Mouse (Mus musculus): ENCODE results near the gene Fam234b. TPM values are rescaled to one million over a fixed set of nuclear protein-coding genes. Genes with fewer than 3 reads are reported as not detected.

Gene Fam234b
- polyA plus RNA-seq, 1 experiment from 2014 or later = 124 TPM

DNA sequence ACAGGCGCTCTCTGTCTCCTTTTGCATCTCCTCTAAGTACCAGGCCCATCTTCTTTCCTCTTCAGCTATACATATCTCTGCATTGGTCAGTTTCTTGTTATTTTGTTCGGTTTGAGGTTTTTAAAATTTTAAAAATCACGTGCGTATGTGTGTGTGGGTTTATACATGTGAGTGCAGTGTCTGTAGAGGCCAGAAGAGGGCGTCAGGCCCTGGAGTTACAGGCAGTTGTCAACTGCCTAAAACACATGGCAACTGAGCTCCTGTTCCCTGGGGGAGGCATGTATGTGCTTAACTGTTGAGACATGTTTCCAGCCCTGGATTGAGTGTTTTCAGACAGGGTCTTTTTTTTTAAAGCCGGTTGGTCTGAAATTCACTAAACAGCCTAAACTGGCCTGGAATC lies 4.9 kb downstream of the Fam234b start:
- no peak overlapping the region for H3K27ac ChIP-seq (ENCODE audit: low read depth, low read length)
- peaks cover 18% of the 10 kb centered on the region for H3K4me1 ChIP-seq (ENCODE audit: control insufficient read depth, insufficient read depth, low read length)
- 87% methylated on average over 6 of the region's 6 CpGs for WGBS

DNA sequence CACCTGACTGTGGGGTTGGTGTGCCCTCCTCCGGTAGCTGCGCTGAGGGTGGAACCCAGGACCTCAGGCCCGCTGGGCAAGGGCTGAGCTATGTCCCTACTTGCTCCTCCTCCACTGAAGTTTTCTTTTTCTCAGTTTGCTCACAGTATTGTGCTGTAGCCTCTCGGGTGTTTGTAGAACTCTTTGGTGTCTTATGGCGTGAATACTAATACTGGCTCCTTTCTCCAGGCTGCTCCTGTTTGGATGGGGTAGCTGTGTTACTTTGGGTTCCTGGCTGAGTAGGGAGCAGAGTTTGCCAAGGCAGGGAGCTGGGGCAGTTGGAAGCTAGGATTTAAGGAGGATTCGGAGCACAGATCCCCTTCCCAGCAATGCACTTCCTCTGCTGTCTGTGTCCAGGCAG lies 6.0 kb downstream of the Fam234b start:
- Histone ChIP-seq H3K4me3 (ENCODE audit: low read depth, low read length) (no peak overlapping the region), H3K4me2 (ENCODE audit: low read depth, low read length) (no peak overlapping the region), H3K9ac (replicated peaks; ENCODE audit: low read depth, low read length) (no peak overlapping the region), H3K27ac (ENCODE audit: low read depth, low read length) (0 out of 2 replicates have a peak overlapping the region, but pooled peaks have one; percentile 2), H3K27me3 (ENCODE audit: control insufficient read depth, insufficient read depth, low read length) (no peaks in the 10 kb centered on the region), H3K9me3 (ENCODE audit: control insufficient read depth, low read length) (no peaks in the 10 kb centered on the region), H3K4me1 (ENCODE audit: control insufficient read depth, insufficient read depth, low read length) (peaks cover 16% of the 10 kb centered on the region; the same call in 1 of the 2 replicates), H3K36me3 (ENCODE audit: control insufficient read depth, insufficient read depth, low read length) (no peaks in the 10 kb centered on the region)
- peak; percentile 22; the same call in 1 of the 2 replicates for ATAC-seq (ENCODE audit: low read depth)
- 59% methylated on average over 6 of the region's 6 CpGs for WGBS

More for the DNA sequence above, 4.9 kb downstream of the Fam234b start:
- Histone ChIP-seq H3K4me3 (ENCODE audit: low read depth, low read length) (no peak overlapping the region), H3K27me3 (ENCODE audit: control insufficient read depth, insufficient read depth, low read length) (no peaks in the 10 kb centered on the region), H3K4me2 (ENCODE audit: low read depth, low read length) (no peak overlapping the region), H3K9me3 (ENCODE audit: control insufficient read depth, low read length) (no peaks in the 10 kb centered on the region), H3K9ac (replicated peaks; ENCODE audit: low read depth, low read length) (no peak overlapping the region), H3K36me3 (ENCODE audit: control insufficient read depth, insufficient read depth, low read length) (no peaks in the 10 kb centered on the region)
- ATAC-seq (ENCODE audit: low read depth) = no peak

GRCm38 (mm10) chr6:135204869-135205268 lies 7.1 kb downstream of the Fam234b start:
- WGBS = 71% methylated on average over 4 of the region's 4 CpGs
- H3K27ac ChIP-seq (ENCODE audit: low read depth, low read length) = no peak overlapping the region
- peaks cover 2% of the 10 kb centered on the region; the same call in 1 of the 2 replicates for H3K36me3 ChIP-seq (ENCODE audit: control insufficient read depth, insufficient read depth, low read length)
- H3K4me3 ChIP-seq (ENCODE audit: low read depth, low read length) = no peak overlapping the region
- peaks cover 7% of the 10 kb centered on the region; the same call in 1 of the 2 replicates for H3K4me1 ChIP-seq (ENCODE audit: control insufficient read depth, insufficient read depth, low read length)
- no peak for ATAC-seq (ENCODE audit: low read depth)
- no peaks in the 10 kb centered on the region for H3K9me3 ChIP-seq (ENCODE audit: control insufficient read depth, low read length)
- no peaks in the 10 kb centered on the region for H3K27me3 ChIP-seq (ENCODE audit: control insufficient read depth, insufficient read depth, low read length)
- H3K4me2 ChIP-seq (ENCODE audit: low read depth, low read length) = no peak overlapping the region
- no peak overlapping the region for H3K9ac ChIP-seq (replicated peaks; ENCODE audit: low read depth, low read length)

GRCm38 (mm10) chr6:135205802-135206201 lies 8.0 kb downstream of the Fam234b start:
- Histone ChIP-seq H3K27ac (ENCODE audit: low read depth, low read length) (no peak overlapping the region), H3K27me3 (ENCODE audit: control insufficient read depth, insufficient read depth, low read length) (no peaks in the 10 kb centered on the region), H3K4me3 (ENCODE audit: low read depth, low read length) (no peak overlapping the region), H3K36me3 (ENCODE audit: control insufficient read depth, insufficient read depth, low read length) (peaks cover 4% of the 10 kb centered on the region; the same call in 1 of the 2 replicates), H3K9me3 (ENCODE audit: control insufficient read depth, low read length) (no peaks in the 10 kb centered on the region), H3K9ac (replicated peaks; ENCODE audit: low read depth, low read length) (no peak overlapping the region), H3K4me1 (ENCODE audit: control insufficient read depth, insufficient read depth, low read length) (peaks cover 2% of the 10 kb centered on the region; the same call in 1 of the 2 replicates), H3K4me2 (ENCODE audit: low read depth, low read length) (no peak overlapping the region)
- ATAC-seq (ENCODE audit: low read depth) = no peak
- WGBS = 90% methylated on average over 4 of the region's 4 CpGs

GRCm38 (mm10) chr6:135206909-135207308 lies 9.1 kb downstream of the Fam234b start:
- Histone ChIP-seq H3K4me1 (ENCODE audit: control insufficient read depth, insufficient read depth, low read length) (no peaks in the 10 kb centered on the region), H3K4me2 (ENCODE audit: low read depth, low read length) (no peak overlapping the region), H3K27ac (ENCODE audit: low read depth, low read length) (no peak overlapping the region), H3K4me3 (ENCODE audit: low read depth, low read length) (no peak overlapping the region), H3K9me3 (ENCODE audit: control insufficient read depth, low read length) (no peaks in the 10 kb centered on the region), H3K36me3 (ENCODE audit: control insufficient read depth, insufficient read depth, low read length) (peaks cover 4% of the 10 kb centered on the region; the same call in 1 of the 2 replicates), H3K9ac (replicated peaks; ENCODE audit: low read depth, low read length) (no peak overlapping the region), H3K27me3 (ENCODE audit: control insufficient read depth, insufficient read depth, low read length) (no peaks in the 10 kb centered on the region)
- ATAC-seq (ENCODE audit: low read depth) = no peak
- 40% methylated on average over 8 of the region's 8 CpGs for WGBS

- Histone ChIP-seq H3K9me3 (ENCODE audit: control insufficient read depth, low read length) (no peaks in the 10 kb centered on the region), H3K4me3 (ENCODE audit: low read depth, low read length) (no peak overlapping the region), H3K9ac (replicated peaks; ENCODE audit: low read depth, low read length) (no peak overlapping the region), H3K4me2 (ENCODE audit: low read depth, low read length) (no peak overlapping the region), H3K36me3 (ENCODE audit: control insufficient read depth, insufficient read depth, low read length) (peaks cover 4% of the 10 kb centered on the region; the same call in 1 of the 2 replicates), H3K27ac (ENCODE audit: low read depth, low read length) (no peak overlapping the region), H3K27me3 (ENCODE audit: control insufficient read depth, insufficient read depth, low read length) (no peaks in the 10 kb centered on the region), H3K4me1 (ENCODE audit: control insufficient read depth, insufficient read depth, low read length) (no peaks in the 10 kb centered on the region)
- WGBS = 67% methylated on average over 7 of the region's 7 CpGs
- ATAC-seq (ENCODE audit: low read depth) = no peak
Observed at GRCm38 (mm10) chr6:135211169-135211568, 13.4 kb downstream of the Fam234b start.

GRCm38 (mm10) chr6:135212666-135213065 lies 14.9 kb downstream of the Fam234b start:
- no peak for ATAC-seq (ENCODE audit: low read depth)
- Histone ChIP-seq H3K27me3 (ENCODE audit: control insufficient read depth, insufficient read depth, low read length) (no peaks in the 10 kb centered on the region), H3K36me3 (ENCODE audit: control insufficient read depth, insufficient read depth, low read length) (peaks cover 12% of the 10 kb centered on the region; the same call in 1 of the 2 replicates), H3K4me3 (ENCODE audit: low read depth, low read length) (no peak overlapping the region), H3K4me1 (ENCODE audit: control insufficient read depth, insufficient read depth, low read length) (no peaks in the 10 kb centered on the region), H3K9ac (replicated peaks; ENCODE audit: low read depth, low read length) (no peak overlapping the region), H3K9me3 (ENCODE audit: control insufficient read depth, low read length) (no peaks in the 10 kb centered on the region), H3K4me2 (ENCODE audit: low read depth, low read length) (no peak overlapping the region), H3K27ac (ENCODE audit: low read depth, low read length) (no peak overlapping the region)
- 87% methylated on average over 2 of the region's 2 CpGs for WGBS

DNA sequence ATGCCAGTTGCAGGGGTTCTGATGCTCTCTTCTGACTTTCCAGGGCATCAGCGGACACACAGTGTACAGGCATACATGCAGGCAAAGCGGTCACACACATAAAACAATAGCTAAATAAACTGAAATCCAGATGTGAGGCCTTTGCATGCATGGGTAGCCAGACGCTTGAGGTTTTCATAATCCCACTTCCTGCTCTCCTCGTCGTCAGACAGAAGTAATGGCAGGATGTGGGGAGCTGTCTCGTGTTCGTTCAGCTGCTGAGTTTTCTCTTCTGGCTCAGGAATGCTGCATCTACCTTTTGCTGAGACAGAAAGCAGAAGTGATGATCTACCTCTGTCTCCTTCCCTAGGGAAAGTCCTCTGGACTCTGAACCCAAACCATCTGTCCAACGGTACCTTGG lies 20.6 kb downstream of the Fam234b start:
- Histone ChIP-seq H3K27ac (ENCODE audit: low read depth, low read length) (no peak overlapping the region), H3K9ac (replicated peaks; ENCODE audit: low read depth, low read length) (no peak overlapping the region), H3K9me3 (ENCODE audit: control insufficient read depth, low read length) (no peaks in the 10 kb centered on the region), H3K4me3 (ENCODE audit: low read depth, low read length) (no peak overlapping the region), H3K36me3 (ENCODE audit: control insufficient read depth, insufficient read depth, low read length) (peaks cover 8% of the 10 kb centered on the region; the same call in 1 of the 2 replicates), H3K27me3 (ENCODE audit: control insufficient read depth, insufficient read depth, low read length) (no peaks in the 10 kb centered on the region), H3K4me2 (ENCODE audit: low read depth, low read length) (no peak overlapping the region), H3K4me1 (ENCODE audit: control insufficient read depth, insufficient read depth, low read length) (no peaks in the 10 kb centered on the region)
- WGBS = 74% methylated on average over 8 of the region's 8 CpGs
- no peak for ATAC-seq (ENCODE audit: low read depth)

GRCm38 (mm10) chr6:135219916-135220315 lies 22.1 kb downstream of the Fam234b start:
- no peaks in the 10 kb centered on the region for H3K27me3 ChIP-seq (ENCODE audit: control insufficient read depth, insufficient read depth, low read length)
- no peak overlapping the region for H3K4me2 ChIP-seq (ENCODE audit: low read depth, low read length)
- H3K9me3 ChIP-seq (ENCODE audit: control insufficient read depth, low read length) = no peaks in the 10 kb centered on the region
- WGBS = 89% methylated on average over 5 of the region's 5 CpGs
- no peak for ATAC-seq (ENCODE audit: low read depth)
- no peak overlapping the region for H3K9ac ChIP-seq (replicated peaks; ENCODE audit: low read depth, low read length)
- H3K4me1 ChIP-seq (ENCODE audit: control insufficient read depth, insufficient read depth, low read length) = peaks cover 4% of the 10 kb centered on the region; the same call in 1 of the 2 replicates
- H3K4me3 ChIP-seq (ENCODE audit: low read depth, low read length) = no peak overlapping the region
- no peak overlapping the region for H3K27ac ChIP-seq (ENCODE audit: low read depth, low read length)
- H3K36me3 ChIP-seq (ENCODE audit: control insufficient read depth, insufficient read depth, low read length) = peaks cover 8% of the 10 kb centered on the region; the same call in 1 of the 2 replicates

Data from neural tube, embryonic 14.5 days (tissue).